Mouse (Mus musculus) forebrain, embryonic 14.5 days (tissue): ENCODE data around the gene Zfp467. TPM values are rescaled to one million over a fixed set of nuclear protein-coding genes. Genes with fewer than 3 reads are reported as not detected.

Experiments
- ATAC-seq: fragments of 200-750 bp; cut with Nextera tagmentation; 2 replicates; pipeline ENCODE4 v1.8.0; 2017; ENCODE audit warnings: mild to moderate bottlenecking, moderate library complexity
- DNase-seq: peaks from one replicate; pipeline ENCODE4 v3.0.0-alpha.2; 2015; ENCODE audit warnings: low spot score
- H3K27ac ChIP-seq: fragments of 300-500 bp; sonication (generic); 2 replicates; pipeline ENCODE4 v1.5.1; 2014; ENCODE audit warnings: low read depth, mild to moderate bottlenecking, control low read depth, low read length, moderate library complexity
- H3K27me3 ChIP-seq: fragments of 300-500 bp; sonication (generic); replicated peaks from 2 replicates; pipeline ENCODE4 v1.6.1; 2014; ENCODE audit warnings: low read length, control low read depth, mixed read lengths; ENCODE audit not compliant: control insufficient read depth, insufficient read depth
- H3K36me3 ChIP-seq: fragments of 300-500 bp; sonication (generic); 2 replicates; pipeline ENCODE4 v1.6.1; 2014; ENCODE audit warnings: low read length, control low read depth; ENCODE audit not compliant: control insufficient read depth, insufficient read depth
- H3K4me1 ChIP-seq: fragments of 300-500 bp; sonication (generic); 2 replicates; pipeline ENCODE4 v1.6.1; 2014; ENCODE audit warnings: antibody characterized with exemption, low read length, control low read depth; ENCODE audit not compliant: control insufficient read depth, insufficient read depth
- H3K4me2 ChIP-seq: fragments of 300-500 bp; sonication (generic); 2 replicates; pipeline ENCODE4 v1.6.1; 2014; ENCODE audit warnings: mild to moderate bottlenecking, control low read depth, low read length
- H3K4me3 ChIP-seq: fragments of 300-500 bp; sonication (generic); 2 replicates; pipeline ENCODE4 v1.5.1; 2014; ENCODE audit warnings: low read depth, low read length, control low read depth
- H3K9ac ChIP-seq: fragments of 300-500 bp; sonication (generic); 2 replicates; pipeline ENCODE4 v1.6.1; 2014; ENCODE audit warnings: mild to moderate bottlenecking, low read length, control low read depth, moderate library complexity
- H3K9me3 ChIP-seq: fragments of 300-500 bp; sonication (generic); replicated peaks from 2 replicates; pipeline ENCODE4 v1.6.1; 2016; ENCODE audit warnings: low read length, control low read depth, mixed read lengths; ENCODE audit not compliant: control insufficient read depth
- WGBS: fragments of 180-500 bp; shearing (Covaris S2); extraction: QIAGEN DNeasy Blood & Tissue Kit; methylation state at CpG from one replicate; pipeline ENCODE4 v1.1.7; 2014; 5-methylcytosine and 5-hydroxymethylcytosine counted together
- polyA plus RNA-seq: library from polyadenylated mRNA; unstranded; fragments of >200 nt; fragmentation: Nextera tagmentation; extraction: Ambion mirVana; gene quantifications from 2 replicates; pipeline ENCODE4 v1.2.1, GENCODE M21; 2014

The Zfp467 gene
- 27.1 and 29.9 TPM in 2 replicates for polyA plus RNA-seq

DNA sequence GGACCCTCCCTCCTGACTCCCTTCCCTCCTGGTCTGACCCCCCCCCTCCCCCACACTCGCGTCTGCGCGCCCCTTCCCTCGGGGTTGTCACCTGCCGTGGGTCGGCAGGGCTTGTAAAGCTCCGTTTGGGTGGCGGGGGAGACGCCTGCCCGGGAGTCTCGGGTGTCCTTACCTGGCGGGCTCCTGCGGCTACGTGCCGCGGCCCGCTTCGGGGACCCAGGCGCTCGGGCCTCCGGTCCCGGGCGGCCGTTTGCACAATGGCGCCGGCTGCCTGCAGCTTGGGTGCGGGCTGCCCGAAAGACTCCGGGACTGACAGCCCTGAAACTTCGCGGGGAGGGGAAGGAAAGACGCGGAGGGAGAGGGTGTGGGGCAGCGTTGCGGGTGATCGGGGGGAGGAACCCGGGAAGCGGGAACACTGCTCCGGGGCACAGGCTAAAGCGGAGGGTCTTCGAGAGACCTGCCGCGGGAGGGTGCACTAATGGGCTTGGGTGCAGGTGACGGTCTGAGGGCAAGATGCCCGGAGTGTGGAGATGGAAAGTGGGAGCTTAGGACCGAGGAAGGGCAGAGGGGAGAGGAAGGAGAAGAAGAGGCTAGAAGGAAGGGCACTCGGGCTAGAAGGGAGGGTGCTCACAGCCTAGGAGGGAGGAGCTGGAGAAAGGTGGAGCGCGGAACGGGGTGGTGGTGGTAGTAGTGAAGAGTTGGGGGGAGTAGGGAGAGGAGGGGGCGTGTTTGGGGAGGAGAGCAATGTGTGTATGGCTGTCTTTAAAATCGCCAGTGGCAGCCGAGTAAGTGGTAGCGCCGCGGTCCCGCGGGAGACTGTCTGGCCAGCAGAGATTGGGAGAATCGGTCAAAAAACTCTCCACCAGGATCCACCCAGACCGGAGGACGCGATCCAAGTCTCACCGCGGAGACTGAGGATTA is at the start of gene Zfp467:
Zfp467 (minus strand) TSS at position 645 of the 921 bp plus-strand sequence.
- H3K36me3 ChIP-seq: peaks cover 20% of the 10 kb centered on the region
- H3K4me1 ChIP-seq: peaks cover 6% of the 10 kb centered on the region; the same call in 1 of the 2 replicates

DNA sequence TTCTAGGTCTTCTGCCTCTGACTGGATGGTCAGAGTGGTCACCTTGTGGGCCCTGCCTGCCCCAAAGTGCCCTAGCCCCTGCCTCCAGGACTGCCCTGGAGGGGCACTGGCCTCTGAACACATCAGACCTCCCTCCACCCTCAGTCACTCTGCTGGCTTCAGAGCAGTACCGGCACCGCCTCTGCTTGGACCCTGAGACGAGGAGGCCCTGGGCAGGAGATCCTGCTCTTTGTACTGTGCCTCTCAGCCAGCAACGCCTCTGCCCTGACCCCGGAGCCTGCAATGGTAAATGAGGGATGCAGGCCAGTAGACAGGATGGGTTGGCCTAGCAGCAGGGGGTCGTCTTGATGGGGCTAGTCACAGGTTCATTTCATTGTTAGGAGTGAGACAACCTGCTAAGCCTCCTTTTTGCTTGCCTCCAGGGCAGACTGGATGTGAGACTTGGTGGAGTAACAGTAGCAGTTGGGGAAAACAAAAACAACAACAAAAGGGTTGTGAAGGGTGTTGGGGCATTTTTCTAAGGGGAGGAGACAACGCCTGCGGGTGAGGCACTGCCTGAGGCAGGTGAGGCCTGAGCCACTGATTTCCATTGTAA is 47.6 kb upstream of the Zfp467 start:
- 5% methylated on average over 8 of the region's 8 CpGs for WGBS
- no peak for DNase-seq
- Histone ChIP-seq H3K9ac (no peak overlapping the region), H3K27ac (no peak overlapping the region), H3K27me3 (no peaks in the 10 kb centered on the region), H3K4me1 (no peaks in the 10 kb centered on the region), H3K4me3 (no peak overlapping the region), H3K4me2 (no peak overlapping the region), H3K36me3 (no peaks in the 10 kb centered on the region), H3K9me3 (no peaks in the 10 kb centered on the region)
- ATAC-seq: no peak

More for the DNA sequence above, at the start of gene Zfp467:
- ATAC-seq (peak; percentile 27), DNase-seq (peak; percentile 56)
- WGBS: under 1% methylated on average over 65 of the region's 65 CpGs
- Histone ChIP-seq H3K27ac (peak within 1 kb of the TSS; percentile 82), H3K9me3 (no peaks in the 10 kb centered on the region), H3K4me2 (peak within 1 kb of the TSS; percentile 91), H3K4me3 (peak within 1 kb of the TSS; percentile 81), H3K27me3 (no peaks in the 10 kb centered on the region), H3K9ac (peak within 1 kb of the TSS; percentile 84)

DNA sequence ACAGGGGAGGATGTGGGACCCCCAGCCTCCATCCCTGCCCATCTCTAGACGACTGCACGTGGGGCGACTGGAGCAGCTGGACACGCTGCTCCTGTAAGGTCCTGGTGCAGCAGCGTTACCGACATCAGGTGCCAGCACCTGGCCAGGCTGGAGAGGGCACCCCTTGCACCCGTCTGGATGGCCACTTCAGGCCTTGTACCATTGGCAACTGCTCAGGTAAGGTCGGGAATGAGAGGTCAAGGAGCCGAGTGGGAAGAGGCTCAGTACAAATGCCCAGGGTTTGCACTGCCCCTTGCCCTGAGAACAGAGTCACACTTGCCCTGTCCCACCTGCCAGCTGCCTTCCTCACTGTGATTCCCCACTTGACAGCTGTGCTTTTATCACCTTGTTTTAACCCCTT is 45.7 kb upstream of the Zfp467 start:
- H3K27ac ChIP-seq: no peak overlapping the region
- WGBS: 79% methylated on average over 9 of the region's 9 CpGs
- no peaks in the 10 kb centered on the region for H3K4me1 ChIP-seq
- H3K9me3 ChIP-seq: no peaks in the 10 kb centered on the region
- H3K27me3 ChIP-seq: no peaks in the 10 kb centered on the region
- ATAC-seq (no peak), DNase-seq (no peak)
- H3K9ac ChIP-seq: no peak overlapping the region
- H3K4me2 ChIP-seq: no peak overlapping the region
- no peak overlapping the region for H3K4me3 ChIP-seq
- H3K36me3 ChIP-seq: no peaks in the 10 kb centered on the region

DNA sequence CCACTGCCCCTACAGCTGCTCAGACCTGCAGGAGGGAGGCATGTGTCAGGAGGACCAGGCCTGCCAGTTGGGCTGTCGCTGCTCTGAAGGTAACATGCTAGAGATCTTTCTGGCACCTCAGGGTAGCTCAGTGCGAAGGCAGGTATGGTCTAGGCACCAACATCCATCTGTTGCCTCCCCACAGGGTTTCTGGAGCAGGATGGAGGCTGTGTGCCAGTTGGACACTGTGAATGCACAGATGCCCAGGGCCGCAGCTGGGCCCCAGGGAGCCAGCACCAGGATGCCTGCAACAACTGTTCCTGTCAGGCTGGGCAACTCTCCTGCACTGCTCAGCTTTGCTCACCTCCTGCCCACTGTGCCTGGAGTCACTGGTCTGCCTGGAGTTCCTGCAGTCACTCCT is 44.1 kb upstream of the Zfp467 start:
- no peaks in the 10 kb centered on the region for H3K9me3 ChIP-seq
- no peak overlapping the region for H3K9ac ChIP-seq
- no peak overlapping the region for H3K4me3 ChIP-seq
- peak; percentile 18 for DNase-seq
- H3K36me3 ChIP-seq: no peaks in the 10 kb centered on the region
- WGBS: 64% methylated on average over 3 of the region's 3 CpGs
- no peak for ATAC-seq
- no peak overlapping the region for H3K4me2 ChIP-seq
- H3K27ac ChIP-seq: no peak overlapping the region
- H3K4me1 ChIP-seq: no peaks in the 10 kb centered on the region
- no peaks in the 10 kb centered on the region for H3K27me3 ChIP-seq

DNA sequence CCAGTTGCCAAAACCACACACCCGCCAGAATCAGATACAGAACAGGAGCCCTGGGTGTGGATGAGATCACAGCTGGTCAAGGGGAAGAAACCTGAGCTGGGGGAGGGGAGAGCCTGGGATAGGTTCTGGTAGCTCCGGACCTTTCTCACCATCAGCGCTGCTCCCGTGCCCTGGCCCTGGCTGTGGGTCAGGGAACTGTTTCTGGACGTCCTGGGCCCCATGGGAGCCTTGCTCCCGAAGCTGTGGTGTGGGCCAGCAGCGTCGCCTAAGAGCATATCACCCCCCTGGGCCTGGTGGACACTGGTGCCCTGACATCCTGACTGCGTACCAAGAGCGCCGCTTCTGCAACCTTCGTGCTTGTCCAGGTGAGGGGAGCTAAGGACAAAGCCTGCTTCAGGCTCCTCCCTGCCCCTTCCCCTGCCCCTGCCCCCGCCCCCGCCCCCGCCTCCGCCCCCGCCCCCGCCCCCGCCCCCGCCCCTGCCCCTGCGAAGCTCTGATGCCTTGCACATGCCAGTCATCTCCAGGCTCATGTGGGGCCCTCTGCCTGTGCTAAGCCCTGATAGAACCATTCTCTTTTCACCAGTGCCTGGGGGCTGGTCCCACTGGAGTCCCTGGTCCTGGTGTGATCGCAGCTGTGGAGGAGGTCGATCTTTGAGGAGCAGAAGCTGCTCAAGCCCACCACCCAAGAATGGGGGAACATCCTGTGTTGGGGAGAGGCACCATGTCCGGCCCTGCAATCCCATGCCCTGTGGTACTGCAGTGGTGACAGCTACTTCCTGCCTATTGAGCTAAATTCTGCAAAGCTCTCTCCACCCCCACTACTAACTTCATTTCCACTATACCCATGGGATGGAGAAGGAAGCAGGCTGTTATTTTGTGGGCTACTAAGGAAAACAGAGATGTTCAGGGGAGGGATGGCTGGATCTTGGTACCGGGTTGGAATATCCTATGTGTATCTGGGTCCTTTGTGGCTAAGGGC is 42.4 kb upstream of the Zfp467 start:
- peak; percentile 18; the same call in 1 of the 2 replicates for ATAC-seq
- no peak overlapping the region for H3K4me3 ChIP-seq
- no peaks in the 10 kb centered on the region for H3K4me1 ChIP-seq
- peak overlapping the region; percentile 35 for H3K4me2 ChIP-seq
- H3K9ac ChIP-seq: no peak overlapping the region
- DNase-seq: no peak
- no peaks in the 10 kb centered on the region for H3K27me3 ChIP-seq
- no peak overlapping the region; the same call in 1 of the 2 replicates for H3K27ac ChIP-seq
- no peaks in the 10 kb centered on the region for H3K9me3 ChIP-seq
- no peaks in the 10 kb centered on the region for H3K36me3 ChIP-seq
- WGBS: 17% methylated on average over 18 of the region's 25 CpGs

DNA sequence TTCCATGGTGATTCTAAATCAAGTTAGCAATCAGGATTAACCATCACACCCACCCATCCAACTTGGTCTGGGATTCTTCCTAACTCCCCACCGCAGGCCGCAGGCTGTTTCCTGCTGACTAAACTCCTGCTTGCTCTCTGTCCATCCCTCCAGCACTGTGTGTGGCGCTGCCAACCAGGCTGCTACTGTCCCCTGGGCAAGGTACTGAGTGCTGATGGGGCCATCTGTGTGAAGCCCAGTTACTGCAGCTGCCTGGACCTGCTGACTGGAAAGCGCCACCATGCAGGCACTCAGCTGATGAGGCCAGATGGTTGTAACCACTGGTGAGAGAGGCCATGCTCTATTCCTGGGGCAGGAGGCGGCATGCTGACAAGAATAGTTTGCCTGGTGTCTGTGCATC is 36.9 kb upstream of the Zfp467 start:
- ATAC-seq (no peak), DNase-seq (no peak)
- Histone ChIP-seq H3K9me3 (no peaks in the 10 kb centered on the region), H3K4me2 (no peak overlapping the region), H3K27me3 (no peaks in the 10 kb centered on the region), H3K4me1 (no peaks in the 10 kb centered on the region), H3K36me3 (no peaks in the 10 kb centered on the region), H3K27ac (no peak overlapping the region), H3K4me3 (no peak overlapping the region), H3K9ac (no peak overlapping the region)
- 72% methylated on average over 5 of the region's 5 CpGs for WGBS

DNA sequence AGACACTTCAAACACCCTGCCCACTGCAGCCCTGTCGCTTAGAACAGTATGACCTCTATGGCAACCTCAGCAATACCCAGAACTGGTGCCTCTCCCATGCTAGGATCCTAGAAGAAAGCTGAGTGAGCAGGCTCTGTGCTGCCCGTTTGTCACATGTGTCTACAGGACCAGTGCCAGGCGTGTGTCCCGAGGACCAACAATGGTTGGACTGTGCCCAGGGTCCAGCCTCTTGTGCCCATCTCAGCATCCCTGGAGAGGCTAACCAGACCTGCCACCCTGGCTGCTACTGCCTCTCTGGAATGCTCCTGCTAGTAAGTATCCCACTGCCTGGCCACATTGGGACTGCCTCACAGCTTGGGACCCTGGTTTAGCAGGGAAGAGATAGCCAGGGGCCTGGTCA is 32.8 kb upstream of the Zfp467 start:
- H3K9ac ChIP-seq: no peak overlapping the region
- no peak overlapping the region for H3K27ac ChIP-seq
- no peaks in the 10 kb centered on the region for H3K9me3 ChIP-seq
- H3K4me1 ChIP-seq: no peaks in the 10 kb centered on the region
- H3K4me3 ChIP-seq: no peak overlapping the region
- H3K4me2 ChIP-seq: no peak overlapping the region
- DNase-seq (no peak), ATAC-seq (no peak)
- 80% methylated on average over 4 of the region's 4 CpGs for WGBS
- no peaks in the 10 kb centered on the region for H3K36me3 ChIP-seq
- H3K27me3 ChIP-seq: no peaks in the 10 kb centered on the region

DNA sequence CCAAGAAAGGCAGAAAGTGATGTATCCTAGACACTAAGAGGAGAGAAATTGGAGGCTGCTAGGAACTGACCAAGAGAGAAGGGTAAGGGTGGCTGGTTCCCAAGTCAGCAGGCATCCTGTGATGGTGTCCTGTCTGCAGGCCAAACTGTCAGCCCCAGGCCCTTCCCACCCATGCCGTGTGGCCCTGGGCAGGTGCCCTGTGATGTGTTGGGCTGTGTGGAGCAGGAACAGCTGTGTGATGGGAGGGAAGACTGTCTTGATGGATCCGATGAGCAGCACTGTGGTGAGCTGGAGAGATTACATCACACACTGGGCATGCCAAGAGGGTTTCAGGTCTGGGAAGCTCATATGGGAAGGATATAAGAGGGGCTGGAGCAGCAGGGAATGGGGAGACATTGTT is 25.1 kb upstream of the Zfp467 start:
- no peaks in the 10 kb centered on the region for H3K27me3 ChIP-seq
- DNase-seq (no peak), ATAC-seq (no peak)
- no peaks in the 10 kb centered on the region for H3K9me3 ChIP-seq
- no peak overlapping the region for H3K9ac ChIP-seq
- 98% methylated on average over 2 of the region's 2 CpGs for WGBS
- H3K4me1 ChIP-seq: no peaks in the 10 kb centered on the region
- H3K27ac ChIP-seq: no peak overlapping the region
- no peaks in the 10 kb centered on the region for H3K36me3 ChIP-seq
- no peak overlapping the region for H3K4me2 ChIP-seq
- H3K4me3 ChIP-seq: no peak overlapping the region
